Mouse (Mus musculus) olfactory bulb, adult 2 months (tissue): Measurements from ENCODE around the gene Hacd3. TPM values are rescaled to one million over a fixed set of nuclear protein-coding genes. Genes with fewer than 3 reads are reported as not detected.

ENCODE experiments used
- H3K27ac ChIP-seq: fragments of 200-500 bp; 2 replicates; pipeline ENCODE4 v1.5.1; 2012; ENCODE audit warnings: low read depth, low read length; ENCODE audit not compliant: insufficient read depth
- H3K4me1 ChIP-seq: fragments of 200-500 bp; 2 replicates; pipeline ENCODE4 v1.6.1; 2012; ENCODE audit warnings: low read length; ENCODE audit not compliant: control insufficient read depth, insufficient read depth
- H3K4me3 ChIP-seq: fragments of 200-500 bp; 2 replicates; pipeline ENCODE4 v1.5.1; 2012; ENCODE audit warnings: mild to moderate bottlenecking, low read depth, low read length, moderate library complexity; ENCODE audit not compliant: insufficient read depth
- CTCF ChIP-seq: fragments of 200-500 bp; IDR thresholded peaks from 2 replicates; pipeline ENCODE4 v1.5.1; 2012; ENCODE audit warnings: low read depth, mild to moderate bottlenecking, low read length, moderate library complexity; ENCODE audit not compliant: insufficient read depth
- POLR2A ChIP-seq: fragments of 200-500 bp; IDR thresholded peaks from 2 replicates; pipeline ENCODE4 v1.6.1; 2012; ENCODE audit warnings: mild to moderate bottlenecking, low read depth, low read length, moderate library complexity; ENCODE audit not compliant: insufficient read depth
- WGBS: fragments of 180-500 bp; shearing (Covaris S2); methylation state at CpG from one replicate; pipeline ENCODE4 v1.1.7; 2018; 5-methylcytosine and 5-hydroxymethylcytosine counted together
- polyA plus RNA-seq: library from polyadenylated mRNA; stranded (reverse); fragments of >200 nt; gene quantifications from 2 replicates; pipeline ENCODE4 v1.2.4, GENCODE M21; 2012; ENCODE audit warnings: low replicate concordance; ENCODE audit not compliant: missing spikeins, insufficient read depth, insufficient read length

Hacd3 gene
- polyA plus RNA-seq, 1 experiment = 150 TPM

- TF ChIP-seq CTCF (no peak), POLR2A (no peak)
- H3K27ac ChIP-seq = no peak overlapping the region
- no peak overlapping the region for H3K4me3 ChIP-seq
- 34% methylated on average over 3 of the region's 3 CpGs for WGBS
- H3K4me1 ChIP-seq = peaks cover 19% of the 10 kb centered on the region
Measured at GRCm38 (mm10) chr9:65019146-65019545, 2.3 kb downstream of the Hacd3 start.

GRCm38 (mm10) chr9:65018588-65019121 is 2.8 kb downstream of the Hacd3 start:
- 46% methylated on average over 3 of the region's 3 CpGs for WGBS
- Histone ChIP-seq H3K27ac (no peak overlapping the region), H3K4me3 (no peak overlapping the region), H3K4me1 (peaks cover 19% of the 10 kb centered on the region)
- TF ChIP-seq CTCF (no peak), POLR2A (no peak)

- Histone ChIP-seq H3K4me3 (no peak overlapping the region), H3K27ac (no peak overlapping the region), H3K4me1 (peaks cover 19% of the 10 kb centered on the region)
- 47% methylated on average over 4 of the region's 4 CpGs for WGBS
- TF ChIP-seq POLR2A (no peak), CTCF (no peak)
Measured at GRCm38 (mm10) chr9:65017896-65018295, 3.6 kb downstream of the Hacd3 start.

- H3K4me1 ChIP-seq = peaks cover 19% of the 10 kb centered on the region
- TF ChIP-seq POLR2A = no peak
- no peak for TF ChIP-seq CTCF
- WGBS = 50% methylated on average over 16 of the region's 16 CpGs
- H3K4me3 ChIP-seq = no peak overlapping the region
- peak overlapping the region; percentile 46 for H3K27ac ChIP-seq
Measured at GRCm38 (mm10) chr9:65016978-65017827, 4.3 kb downstream of the Hacd3 start.

- no peak for TF ChIP-seq POLR2A
- no peak for TF ChIP-seq CTCF
- Histone ChIP-seq H3K4me1 (peaks cover 19% of the 10 kb centered on the region), H3K4me3 (no peak overlapping the region), H3K27ac (peak overlapping the region; percentile 46)
- WGBS = 50% methylated on average over 4 of the region's 4 CpGs
Measured at GRCm38 (mm10) chr9:65016241-65016977, 5.1 kb downstream of the Hacd3 start.

GRCm38 (mm10) chr9:65015461-65016222 is 5.9 kb downstream of the Hacd3 start:
- 19% methylated on average over 7 of the region's 7 CpGs for WGBS
- Histone ChIP-seq H3K4me3 (no peak overlapping the region), H3K27ac (peak overlapping the region; percentile 13; the same call in 1 of the 2 replicates), H3K4me1 (peaks cover 24% of the 10 kb centered on the region)
- no peak for TF ChIP-seq CTCF
- TF ChIP-seq POLR2A = no peak

GRCm38 (mm10) chr9:65011304-65011703 is 10.2 kb downstream of the Hacd3 start:
- Histone ChIP-seq H3K4me1 (peaks cover 16% of the 10 kb centered on the region), H3K4me3 (no peak overlapping the region), H3K27ac (no peak overlapping the region)
- 54% methylated on average over 6 of the region's 6 CpGs for WGBS
- no peak for TF ChIP-seq CTCF
- TF ChIP-seq POLR2A = no peak

- WGBS = 43% methylated on average over 8 of the region's 8 CpGs
Measured at GRCm38 (mm10) chr9:65010632-65011031, 10.9 kb downstream of the Hacd3 start.

More at GRCm38 (mm10) chr9:65010632-65011031, 10.9 kb downstream of the Hacd3 start:
- TF ChIP-seq POLR2A (no peak), CTCF (no peak)
- Histone ChIP-seq H3K27ac (no peak overlapping the region), H3K4me1 (peaks cover 14% of the 10 kb centered on the region), H3K4me3 (no peak overlapping the region)
